Mouse (Mus musculus): ENCODE measurements around the gene Btbd18. TPM values are rescaled to one million over a fixed set of nuclear protein-coding genes. Genes with fewer than 3 reads are reported as not detected.
A peak's percentile ranks its signal among the peaks of the same experiment; 100 is the strongest.

Gene Btbd18
- 0.27 and 0.43 TPM in 2 replicates for polyA plus RNA-seq (2016; fragmentation: Nextera tagmentation; extraction: Ambion mirVana)

DNA sequence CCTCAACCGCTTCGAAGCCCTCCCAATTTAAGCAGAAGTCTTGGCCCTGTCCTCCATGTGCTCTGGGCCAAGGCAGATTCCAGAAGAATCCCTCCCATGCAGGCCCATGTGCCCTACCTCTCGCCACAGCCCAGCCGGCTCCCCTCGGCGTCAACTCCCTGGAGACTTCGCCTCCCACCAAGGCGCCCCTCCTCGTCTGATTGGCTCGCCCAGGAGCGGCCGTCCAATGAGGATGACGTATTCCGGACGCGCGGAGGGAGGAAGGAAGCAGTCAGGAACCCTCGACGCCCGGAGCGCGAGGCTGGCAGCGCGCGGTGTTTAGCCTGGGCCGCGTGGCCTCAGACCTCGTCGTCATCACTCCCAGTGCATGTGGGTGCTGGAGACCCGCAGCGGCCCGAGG is at the start of gene Btbd18:
TSS of gene Btbd18 (plus strand) at position 274 of the 400 bp plus-strand sequence.
- Histone ChIP-seq H3K4me3 (no peak within 1 kb of the TSS), H3K9me3 (0 out of 2 replicates have a peak, but pooled peaks cover 5% of the 10 kb centered on the region), H3K27me3 (replicated peaks) (no peaks in the 10 kb centered on the region), H3K27ac (no peak within 1 kb of the TSS), H3K4me2 (replicated peaks) (no peak within 1 kb of the TSS), H3K36me3 (no peaks in the 10 kb centered on the region), H3K9ac (no peak within 1 kb of the TSS), H3K4me1 (no peaks in the 10 kb centered on the region)
- 93% methylated on average over 32 of the region's 32 CpGs for WGBS
- ATAC-seq (ENCODE audit: low FRiP score, low read depth) = no peak

- no peak overlapping the region for H3K4me3 ChIP-seq
- H3K27me3 ChIP-seq (replicated peaks) = no peaks in the 10 kb centered on the region
- no peaks in the 10 kb centered on the region for H3K4me1 ChIP-seq
- peaks cover 87% of the 10 kb centered on the region for H3K36me3 ChIP-seq
- no peak overlapping the region for H3K4me2 ChIP-seq (replicated peaks)
- H3K27ac ChIP-seq = no peak overlapping the region
- 98% methylated on average over 6 of the region's 6 CpGs for WGBS
- no peaks in the 10 kb centered on the region for H3K9me3 ChIP-seq
- ATAC-seq (ENCODE audit: low FRiP score, low read depth) = no peak
- no peak overlapping the region for H3K9ac ChIP-seq
Measured at GRCm38 (mm10) chr2:84612764-84613163, 46.1 kb upstream of the Btbd18 start.

DNA sequence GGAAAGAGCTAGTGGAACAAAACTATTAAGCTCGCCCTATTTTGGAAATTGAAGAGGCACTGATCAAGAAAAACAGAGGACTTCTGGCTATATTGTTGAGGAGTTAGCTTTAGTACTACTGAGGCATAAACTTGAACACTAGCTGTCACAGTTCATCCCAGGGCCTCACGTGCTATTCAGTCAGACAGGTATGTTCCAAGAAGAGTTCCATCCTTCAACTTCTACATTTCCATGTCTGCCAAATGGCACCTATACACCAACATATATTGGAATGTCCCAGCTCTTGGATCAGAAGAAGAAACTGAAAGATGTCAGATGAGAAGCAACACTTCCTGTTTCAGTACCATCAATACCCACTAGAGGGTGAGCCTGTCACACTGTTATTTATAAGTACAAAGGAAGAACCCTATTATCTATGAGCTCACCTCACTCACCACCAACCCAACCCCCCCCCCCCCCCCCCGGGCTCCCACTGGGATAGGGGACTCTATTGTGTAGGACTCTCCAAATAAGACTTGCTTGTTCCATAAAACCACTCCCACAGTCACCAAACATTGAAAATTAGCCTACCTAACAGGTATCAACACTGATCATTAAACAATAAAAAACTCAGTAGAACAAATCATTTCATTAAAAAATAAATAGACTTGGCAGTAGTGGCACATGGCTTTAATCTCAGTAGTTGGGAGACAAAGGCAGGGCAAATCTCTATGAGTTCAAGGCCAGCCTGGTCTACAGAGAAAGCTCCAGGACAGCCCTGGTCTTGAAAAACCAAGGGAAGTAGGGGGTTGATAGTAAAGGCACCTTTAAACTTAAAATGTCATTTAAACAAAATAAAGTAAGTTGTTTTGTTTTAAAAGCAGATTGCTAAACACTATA is 41.0 kb upstream of the Btbd18 start:
- peak; percentile 68 for ATAC-seq (ENCODE audit: low FRiP score, low read depth)
- Histone ChIP-seq H3K4me3 (no peak overlapping the region), H3K36me3 (peaks cover 62% of the 10 kb centered on the region), H3K9me3 (no peaks in the 10 kb centered on the region), H3K4me1 (no peaks in the 10 kb centered on the region), H3K27me3 (replicated peaks) (no peaks in the 10 kb centered on the region), H3K27ac (no peak overlapping the region), H3K9ac (no peak overlapping the region), H3K4me2 (replicated peaks) (no peak overlapping the region)
- 78% methylated on average over 3 of the region's 3 CpGs for WGBS

GRCm38 (mm10) chr2:84618914-84619313 is 40.0 kb upstream of the Btbd18 start:
- no peaks in the 10 kb centered on the region for H3K4me1 ChIP-seq
- no peak overlapping the region for H3K27ac ChIP-seq
- ATAC-seq (ENCODE audit: low FRiP score, low read depth) = no peak
- no peaks in the 10 kb centered on the region for H3K27me3 ChIP-seq (replicated peaks)
- 79% methylated on average over 2 of the region's 2 CpGs for WGBS
- peaks cover 52% of the 10 kb centered on the region for H3K36me3 ChIP-seq
- H3K4me2 ChIP-seq (replicated peaks) = no peak overlapping the region
- no peak overlapping the region for H3K4me3 ChIP-seq
- H3K9me3 ChIP-seq = no peaks in the 10 kb centered on the region
- no peak overlapping the region for H3K9ac ChIP-seq

DNA sequence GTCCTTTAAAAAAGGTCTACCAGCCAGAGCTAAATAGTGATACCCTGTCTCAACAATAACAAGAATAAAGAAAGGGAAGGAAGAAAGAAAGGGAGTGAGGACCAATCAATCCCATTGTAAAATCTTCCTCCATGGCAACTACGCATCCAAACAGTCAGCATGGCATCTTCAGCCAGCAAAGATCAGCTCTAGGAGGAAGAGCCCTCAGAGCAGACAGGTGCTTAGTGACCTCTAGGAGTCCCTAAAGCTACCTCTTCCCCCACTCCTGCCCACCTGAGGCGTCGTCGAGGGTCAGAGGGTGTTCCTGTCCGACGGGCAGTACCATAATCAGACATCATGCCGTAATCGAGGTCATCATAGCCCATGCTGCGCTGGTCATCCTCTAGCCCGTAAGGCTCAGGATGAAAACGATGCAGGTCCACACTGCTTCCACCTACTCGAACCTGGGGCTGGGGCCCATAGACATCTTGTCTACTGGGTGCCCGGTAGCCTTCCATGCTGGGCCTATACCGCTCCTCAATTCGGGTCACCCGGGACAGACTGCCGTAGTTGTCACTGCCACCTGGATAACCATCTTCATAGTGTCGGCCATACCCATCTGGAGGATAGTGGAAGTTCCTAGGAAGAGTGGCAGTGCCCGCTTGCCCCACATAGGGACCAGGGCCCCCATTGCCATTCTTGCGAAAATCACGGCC is 39.1 kb upstream of the Btbd18 start:
- whole genome bisulfite sequencing = 96% methylated on average over 21 of the region's 21 CpGs
- Histone ChIP-seq H3K4me2 (replicated peaks) (no peak overlapping the region), H3K4me3 (no peak overlapping the region), H3K4me1 (no peaks in the 10 kb centered on the region), H3K27ac (no peak overlapping the region), H3K36me3 (peaks cover 48% of the 10 kb centered on the region), H3K27me3 (replicated peaks) (no peaks in the 10 kb centered on the region), H3K9ac (no peak overlapping the region), H3K9me3 (no peaks in the 10 kb centered on the region)
- no peak for ATAC-seq (ENCODE audit: low FRiP score, low read depth)

DNA sequence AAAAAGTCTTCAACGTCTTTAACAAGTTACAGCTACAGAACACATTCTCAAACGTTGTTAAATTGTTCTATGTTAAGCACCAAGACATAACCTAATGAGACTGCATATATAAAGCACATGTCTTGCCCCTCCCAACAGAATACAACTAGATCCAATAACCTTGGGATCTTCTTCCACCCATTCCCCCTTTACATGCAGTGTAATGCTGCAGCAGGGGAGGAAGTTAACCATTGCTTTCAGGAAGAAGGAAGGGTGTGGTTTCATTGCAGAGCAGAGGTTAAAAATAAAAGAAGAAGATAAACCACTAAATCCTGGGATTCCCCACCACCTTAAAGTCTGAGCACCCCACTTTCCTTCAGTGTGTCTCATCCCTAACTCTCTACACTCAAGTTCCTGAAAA is 36.2 kb upstream of the Btbd18 start:
- no peak overlapping the region for H3K4me3 ChIP-seq
- no peaks in the 10 kb centered on the region for H3K9me3 ChIP-seq
- no peak overlapping the region for H3K27ac ChIP-seq
- H3K9ac ChIP-seq = no peak overlapping the region
- no peak for ATAC-seq (ENCODE audit: low FRiP score, low read depth)
- 85% methylated on average over 2 of the region's 2 CpGs for WGBS
- H3K36me3 ChIP-seq = peaks cover 24% of the 10 kb centered on the region
- no peak overlapping the region for H3K4me2 ChIP-seq (replicated peaks)
- no peaks in the 10 kb centered on the region for H3K4me1 ChIP-seq
- no peaks in the 10 kb centered on the region for H3K27me3 ChIP-seq (replicated peaks)

GRCm38 (mm10) chr2:84623428-84624119 is 35.3 kb upstream of the Btbd18 start:
- H3K36me3 ChIP-seq = peaks cover 24% of the 10 kb centered on the region
- no peak overlapping the region for H3K27ac ChIP-seq
- H3K4me1 ChIP-seq = no peaks in the 10 kb centered on the region
- H3K4me2 ChIP-seq (replicated peaks) = no peak overlapping the region
- no peaks in the 10 kb centered on the region for H3K27me3 ChIP-seq (replicated peaks)
- H3K9ac ChIP-seq = no peak overlapping the region
- no peak for ATAC-seq (ENCODE audit: low FRiP score, low read depth)
- no peak overlapping the region for H3K4me3 ChIP-seq
- WGBS = 94% methylated on average over 3 of the region's 3 CpGs
- no peaks in the 10 kb centered on the region for H3K9me3 ChIP-seq

DNA sequence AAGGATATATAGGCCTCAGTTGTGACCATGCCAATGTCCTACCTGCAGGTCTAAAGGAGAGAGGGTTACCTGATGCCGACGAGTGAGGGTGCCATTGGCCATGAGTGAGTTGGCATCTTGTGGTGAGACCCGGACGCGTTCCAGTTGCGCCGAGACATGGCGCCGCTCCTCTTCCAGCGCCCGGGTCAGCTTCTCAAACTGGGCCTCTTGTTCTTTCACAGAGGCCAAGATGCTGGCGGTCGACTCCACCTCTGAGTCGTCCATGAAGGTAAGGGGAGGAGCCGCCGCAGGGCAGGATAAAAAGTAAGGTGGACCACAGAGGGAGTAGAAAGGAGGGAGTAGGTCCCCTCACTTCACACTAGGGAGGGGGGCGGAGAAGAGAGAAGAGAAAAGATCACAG is 34.7 kb upstream of the Btbd18 start:
- Histone ChIP-seq H3K36me3 (peaks cover 21% of the 10 kb centered on the region), H3K27me3 (replicated peaks) (no peaks in the 10 kb centered on the region), H3K4me3 (no peak overlapping the region), H3K4me2 (replicated peaks) (no peak overlapping the region), H3K9me3 (no peaks in the 10 kb centered on the region), H3K27ac (no peak overlapping the region), H3K4me1 (no peaks in the 10 kb centered on the region), H3K9ac (no peak overlapping the region)
- WGBS = 95% methylated on average over 17 of the region's 17 CpGs
- no peak for ATAC-seq (ENCODE audit: low FRiP score, low read depth)

GRCm38 (mm10) chr2:84626366-84626975 is 32.4 kb upstream of the Btbd18 start:
- no peak overlapping the region for H3K27ac ChIP-seq
- H3K4me1 ChIP-seq = no peaks in the 10 kb centered on the region
- no peak overlapping the region for H3K9ac ChIP-seq
- H3K4me2 ChIP-seq (replicated peaks) = no peak overlapping the region
- ATAC-seq (ENCODE audit: low FRiP score, low read depth) = no peak
- H3K27me3 ChIP-seq (replicated peaks) = no peaks in the 10 kb centered on the region
- H3K4me3 ChIP-seq = no peak overlapping the region
- 67% methylated on average over 7 of the region's 7 CpGs for WGBS
- H3K9me3 ChIP-seq = no peaks in the 10 kb centered on the region
- H3K36me3 ChIP-seq = peaks cover 4% of the 10 kb centered on the region; the same call in 1 of the 2 replicates

- WGBS = 32% methylated on average over 3 of the region's 3 CpGs
Measured at GRCm38 (mm10) chr2:84627036-84627435, 31.8 kb upstream of the Btbd18 start.

DNA sequence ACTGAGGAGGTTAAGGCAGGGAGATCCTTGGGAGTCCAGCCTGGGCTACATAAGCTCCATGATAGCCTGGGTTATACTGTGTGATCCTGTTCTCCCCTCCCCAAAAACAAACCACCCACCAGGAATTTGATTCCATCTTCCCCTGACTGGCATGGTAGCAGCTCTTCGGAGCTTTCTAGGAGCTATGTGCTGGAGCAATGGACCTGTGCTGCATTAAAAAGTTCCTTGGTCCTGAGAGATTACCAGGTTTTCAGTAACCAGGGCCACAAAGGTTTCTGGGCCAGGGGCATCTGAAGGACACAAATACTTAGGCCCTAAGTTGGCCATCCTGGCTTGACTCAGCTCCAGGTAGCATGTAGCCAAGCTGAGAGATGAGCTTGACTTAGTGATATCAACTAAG is 26.9 kb upstream of the Btbd18 start:
- H3K4me3 ChIP-seq = no peak overlapping the region
- ATAC-seq (ENCODE audit: low FRiP score, low read depth) = no peak
- H3K27ac ChIP-seq = no peak overlapping the region
- no peaks in the 10 kb centered on the region for H3K9me3 ChIP-seq
- H3K9ac ChIP-seq = no peak overlapping the region
- H3K4me1 ChIP-seq = peaks cover 31% of the 10 kb centered on the region
- 93% methylated on average over 1 of the region's 1 CpGs for WGBS
- H3K4me2 ChIP-seq (replicated peaks) = no peak overlapping the region
- no peaks in the 10 kb centered on the region for H3K27me3 ChIP-seq (replicated peaks)
- H3K36me3 ChIP-seq = no peaks in the 10 kb centered on the region

More at GRCm38 (mm10) chr2:84627036-84627435, 31.8 kb upstream of the Btbd18 start:
- no peaks in the 10 kb centered on the region for H3K9me3 ChIP-seq
- H3K4me3 ChIP-seq = no peak overlapping the region
- no peak overlapping the region for H3K4me2 ChIP-seq (replicated peaks)
- no peak overlapping the region for H3K27ac ChIP-seq
- H3K4me1 ChIP-seq = no peaks in the 10 kb centered on the region
- H3K9ac ChIP-seq = no peak overlapping the region
- no peaks in the 10 kb centered on the region for H3K27me3 ChIP-seq (replicated peaks)
- no peak for ATAC-seq (ENCODE audit: low FRiP score, low read depth)
- H3K36me3 ChIP-seq = peaks cover 4% of the 10 kb centered on the region; the same call in 1 of the 2 replicates

GRCm38 (mm10) chr2:84632999-84633398 is 25.9 kb upstream of the Btbd18 start:
- Histone ChIP-seq H3K4me2 (replicated peaks) (no peak overlapping the region), H3K4me3 (no peak overlapping the region), H3K36me3 (no peaks in the 10 kb centered on the region), H3K27me3 (replicated peaks) (no peaks in the 10 kb centered on the region), H3K9me3 (no peaks in the 10 kb centered on the region), H3K4me1 (peaks cover 35% of the 10 kb centered on the region), H3K27ac (no peak overlapping the region), H3K9ac (no peak overlapping the region)
- no peak for ATAC-seq (ENCODE audit: low FRiP score, low read depth)
- 12% methylated on average over 3 of the region's 3 CpGs for WGBS

All from neural tube, embryonic 12.5 days (tissue).